Mouse (Mus musculus): ENCODE data around the gene Socs1.

- TF ChIP-seq TAL1 (IDR thresholded peaks at IDR 0.05; ENCODE audit: low read length), result no peak
- no peak for TF ChIP-seq GATA1 (IDR thresholded peaks at IDR 0.05; ENCODE audit: low read length)
Observed at GRCm38 (mm10) chr16:10812865-10813371, 27.6 kb upstream of the Socs1 start, which contains the start of gene Gm11172.
